Mouse (Mus musculus) embryonic facial prominence, embryonic 10.5 days (tissue): ENCODE measurements around the gene Cldn2. TPM values are rescaled to one million over a fixed set of nuclear protein-coding genes. Genes with fewer than 3 reads are reported as not detected.
"Not testable (repeated sequence)": the region's sequence is repeated elsewhere in the genome, so short reads cannot be mapped to it uniquely, and the experiment has no call there.

ENCODE experiments used
- DNase-seq: peaks from one replicate; pipeline ENCODE4 v3.0.0-alpha.2; 2017; ENCODE audit warnings: low spot score
- H3K27ac ChIP-seq: fragments of 300-500 bp; sonication (generic); replicated peaks from 2 replicates; pipeline ENCODE4 v1.5.1; 2016; ENCODE audit warnings: mild to moderate bottlenecking
- H3K27me3 ChIP-seq: fragments of 300-500 bp; sonication (generic); replicated peaks from 2 replicates; pipeline ENCODE4 v1.6.1; 2016; ENCODE audit warnings: low read depth, mild to moderate bottlenecking; ENCODE audit not compliant: poor library complexity, severe bottlenecking
- H3K36me3 ChIP-seq: fragments of 300-500 bp; sonication (generic); replicated peaks from 2 replicates; pipeline ENCODE4 v1.6.1; 2016; ENCODE audit warnings: mild to moderate bottlenecking, moderate library complexity
- H3K4me1 ChIP-seq: fragments of 300-500 bp; sonication (generic); 2 replicates; pipeline ENCODE4 v1.6.1; 2016
- H3K4me3 ChIP-seq: fragments of 300-500 bp; sonication (generic); 2 replicates; pipeline ENCODE4 v1.5.1; 2016; ENCODE audit warnings: mild to moderate bottlenecking, moderate library complexity
- H3K9me3 ChIP-seq: fragments of 300-500 bp; sonication (generic); 2 replicates; pipeline ENCODE4 v1.6.1; 2016; ENCODE audit warnings: mild to moderate bottlenecking
- WGBS: fragments of 180-500 bp; shearing (Covaris S2); methylation state at CpG from one replicate; pipeline ENCODE4 v1.1.7; 2016; 5-methylcytosine and 5-hydroxymethylcytosine counted together
- polyA plus RNA-seq: library from polyadenylated mRNA; unstranded; fragments of >200 nt; fragmentation: Nextera tagmentation; extraction: Ambion mirVana; gene quantifications from 2 replicates; pipeline ENCODE4 v1.2.1, GENCODE M21; 2016

The Cldn2 gene
- 0.15 and 0.31 TPM in 2 replicates for polyA plus RNA-seq

DNA sequence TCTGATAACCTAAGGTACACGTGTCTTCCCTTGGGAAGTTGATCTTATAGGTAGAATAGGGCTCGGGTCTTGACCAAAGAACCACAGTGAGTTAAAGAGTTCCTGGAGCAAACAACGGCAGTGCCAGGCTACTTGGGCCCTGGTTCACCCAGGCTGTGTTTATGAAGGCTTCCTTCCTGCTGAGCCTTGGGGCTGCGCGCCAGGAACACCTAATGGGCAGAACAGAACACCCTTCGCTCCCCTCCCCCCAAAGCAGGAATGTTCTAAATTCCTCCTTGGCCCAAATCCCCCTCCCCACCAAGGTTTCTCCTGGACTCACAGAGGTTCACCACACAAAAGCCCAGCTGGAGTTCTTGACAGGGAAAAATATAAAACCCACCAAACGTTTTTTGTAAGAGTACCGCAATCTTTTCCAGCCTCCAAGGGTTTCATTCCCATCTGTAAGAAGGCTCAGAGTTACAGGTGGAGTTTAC is at the start of gene Cldn2:
Gene Cldn2 (plus strand): TSS at position 423 of the 473 bp plus-strand sequence.
- peaks cover 90% of the 10 kb centered on the region for H3K27me3 ChIP-seq

DNA sequence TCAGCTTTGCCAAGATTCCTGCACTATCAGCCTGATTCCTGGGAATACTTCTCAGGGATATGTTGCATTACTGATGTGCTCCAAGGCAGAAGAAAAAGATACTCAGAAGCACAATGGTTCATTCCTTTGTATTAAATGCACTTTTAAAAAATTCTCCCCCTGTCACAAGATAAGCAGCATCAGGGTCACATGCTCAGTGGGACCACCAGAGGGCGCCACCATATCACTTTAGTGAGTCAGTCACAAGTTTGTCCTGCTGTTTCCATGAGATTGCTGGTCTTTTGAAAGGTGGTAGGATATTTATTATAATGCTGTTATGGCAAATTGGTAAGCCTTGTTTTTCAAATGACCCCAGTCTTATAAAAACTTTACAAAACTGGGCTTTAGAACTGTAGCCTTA is 48.8 kb upstream of the Cldn2 start:
- no peaks in the 10 kb centered on the region for H3K36me3 ChIP-seq
- H3K4me1 ChIP-seq: no peaks in the 10 kb centered on the region
- DNase-seq: peak; percentile 50
- H3K4me3 ChIP-seq: no peak overlapping the region
- H3K27me3 ChIP-seq: peaks cover 26% of the 10 kb centered on the region
- no peaks in the 10 kb centered on the region for H3K9me3 ChIP-seq
- WGBS: 4% methylated on average over 1 of the region's 1 CpGs
- H3K27ac ChIP-seq: no peak overlapping the region

More for the DNA sequence above, at the start of gene Cldn2:
- WGBS: 64% methylated on average over 8 of the region's 8 CpGs
- H3K9me3 ChIP-seq: no peaks in the 10 kb centered on the region
- no peaks in the 10 kb centered on the region for H3K36me3 ChIP-seq
- no peaks in the 10 kb centered on the region for H3K4me1 ChIP-seq
- DNase-seq: no peak
- no peak within 1 kb of the TSS for H3K4me3 ChIP-seq
- no peak within 1 kb of the TSS for H3K27ac ChIP-seq

GRCm38 (mm10) chrX:139758634-139759033 is 42.0 kb upstream of the Cldn2 start:
- not testable (repeated sequence) for DNase-seq, H3K27ac ChIP-seq, H3K36me3 ChIP-seq, H3K4me1 ChIP-seq, H3K4me3 ChIP-seq, H3K9me3 ChIP-seq
- WGBS: 85% methylated on average over 3 of the region's 3 CpGs
- peaks cover 20% of the 10 kb centered on the region for H3K27me3 ChIP-seq

GRCm38 (mm10) chrX:139762546-139762945 is 38.1 kb upstream of the Cldn2 start:
- no peaks in the 10 kb centered on the region for H3K9me3 ChIP-seq
- 89% methylated on average over 2 of the region's 2 CpGs for WGBS
- no peak overlapping the region for H3K4me3 ChIP-seq
- no peaks in the 10 kb centered on the region for H3K36me3 ChIP-seq
- H3K27me3 ChIP-seq: 0 out of 2 replicates have a peak, but pooled peaks cover 15% of the 10 kb centered on the region
- H3K27ac ChIP-seq: no peak overlapping the region
- no peaks in the 10 kb centered on the region for H3K4me1 ChIP-seq
- peak; percentile 21 for DNase-seq

- DNase-seq: no peak
- 83% methylated on average over 13 of the region's 13 CpGs for WGBS
- peaks cover 61% of the 10 kb centered on the region for H3K27me3 ChIP-seq
Observed at GRCm38 (mm10) chrX:139769975-139770637, 30.5 kb upstream of the Cldn2 start.

DNA sequence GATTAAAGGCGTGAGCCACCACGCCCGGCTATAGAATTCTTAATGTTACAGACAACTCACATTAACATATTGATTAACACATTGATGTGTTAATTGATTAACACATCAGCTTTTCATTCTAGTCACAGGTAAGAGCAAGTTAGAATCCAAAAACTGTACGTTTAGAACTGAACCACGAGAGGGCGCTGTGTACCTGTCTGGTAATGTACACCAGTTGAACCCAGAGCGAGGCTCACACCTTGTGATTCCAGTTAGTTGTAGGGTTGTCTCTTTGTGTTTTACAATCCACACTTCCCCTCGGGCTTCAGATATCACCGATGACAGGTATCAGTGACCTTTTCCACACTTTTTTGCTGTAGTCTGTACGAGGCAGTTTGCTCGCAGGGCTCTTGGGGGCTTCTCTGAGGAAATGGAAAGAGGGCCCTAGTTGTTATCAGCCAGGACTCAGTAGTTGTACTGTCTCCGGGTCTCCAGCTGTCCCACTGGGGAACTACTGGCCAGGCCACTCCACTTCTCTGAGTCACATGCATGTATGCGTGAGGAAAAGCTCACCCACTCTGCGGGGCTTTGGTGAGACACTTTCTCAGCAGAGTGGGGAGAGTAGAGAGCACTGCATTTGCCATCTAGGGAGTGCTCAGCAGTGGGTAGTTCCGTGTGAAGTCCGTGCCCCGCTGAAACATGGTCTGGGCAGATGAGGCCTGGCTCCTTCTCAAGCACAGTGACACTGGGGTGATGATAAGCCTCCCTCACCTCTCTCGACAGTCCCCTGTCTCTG is 26.1 kb upstream of the Cldn2 start:
- DNase-seq: peak; percentile 51
- Histone ChIP-seq H3K27ac (no peak overlapping the region), H3K27me3 (peaks cover 72% of the 10 kb centered on the region), H3K4me3 (no peak overlapping the region), H3K9me3 (no peaks in the 10 kb centered on the region), H3K36me3 (no peaks in the 10 kb centered on the region), H3K4me1 (no peaks in the 10 kb centered on the region)
- WGBS: 32% methylated on average over 18 of the region's 18 CpGs

More at GRCm38 (mm10) chrX:139769975-139770637, 30.5 kb upstream of the Cldn2 start:
- Histone ChIP-seq H3K4me3 (no peak overlapping the region), H3K27ac (no peak overlapping the region), H3K36me3 (no peaks in the 10 kb centered on the region), H3K9me3 (no peaks in the 10 kb centered on the region), H3K4me1 (no peaks in the 10 kb centered on the region)

- DNase-seq: no peak
- 77% methylated on average over 7 of the region's 7 CpGs for WGBS
- Histone ChIP-seq H3K9me3 (no peaks in the 10 kb centered on the region), H3K27ac (no peak overlapping the region), H3K4me1 (no peaks in the 10 kb centered on the region), H3K4me3 (no peak overlapping the region), H3K36me3 (no peaks in the 10 kb centered on the region), H3K27me3 (peaks cover 73% of the 10 kb centered on the region)
Observed at GRCm38 (mm10) chrX:139775084-139775612, 25.5 kb upstream of the Cldn2 start.

DNA sequence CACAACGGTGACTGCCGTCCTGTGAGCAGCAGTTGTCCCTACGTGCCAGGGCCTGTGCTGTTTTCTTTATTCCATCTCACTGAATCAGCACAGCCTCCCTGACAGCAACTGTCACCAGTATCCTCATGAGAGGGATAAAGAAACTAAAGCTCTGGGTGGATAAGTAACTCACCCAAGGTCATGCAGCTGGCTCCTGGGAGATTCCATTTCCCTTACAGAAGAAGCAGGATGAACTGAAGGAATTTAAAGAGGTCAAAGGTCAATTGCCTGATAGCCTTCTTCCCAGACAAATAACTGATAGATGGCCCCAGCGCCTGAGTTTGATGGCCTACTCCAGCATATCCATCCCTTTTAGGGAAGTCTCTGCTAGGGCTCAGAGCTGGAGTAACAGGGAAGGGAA is 23.3 kb upstream of the Cldn2 start:
- H3K9me3 ChIP-seq: no peaks in the 10 kb centered on the region
- H3K4me3 ChIP-seq: no peak overlapping the region
- WGBS: 36% methylated on average over 4 of the region's 4 CpGs
- peak; percentile 8 for DNase-seq
- no peaks in the 10 kb centered on the region for H3K36me3 ChIP-seq
- H3K27me3 ChIP-seq: peaks cover 77% of the 10 kb centered on the region
- peaks cover 4% of the 10 kb centered on the region; the same call in 1 of the 2 replicates for H3K4me1 ChIP-seq
- no peak overlapping the region for H3K27ac ChIP-seq

DNA sequence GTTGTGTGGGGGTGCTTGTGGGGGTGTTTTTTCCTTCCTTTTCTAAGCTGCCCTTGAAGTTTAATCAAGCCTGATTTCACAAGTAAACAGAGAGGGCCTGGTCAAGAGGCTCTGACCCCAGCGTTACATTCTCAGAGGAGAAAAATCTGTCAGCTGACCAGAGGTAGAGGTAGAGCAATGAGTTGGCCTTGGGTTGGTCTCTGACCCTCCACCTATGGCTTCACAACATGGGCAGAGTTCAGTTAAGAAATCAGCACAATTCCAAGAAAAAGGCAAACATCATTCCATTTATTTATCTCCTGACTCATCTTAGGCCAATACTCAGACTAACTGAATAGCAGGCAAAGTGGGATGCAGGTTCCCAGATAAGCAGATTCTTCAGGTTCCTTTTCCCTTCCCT is 21.7 kb upstream of the Cldn2 start:
- peaks cover 86% of the 10 kb centered on the region for H3K27me3 ChIP-seq
- 81% methylated on average over 1 of the region's 1 CpGs for WGBS

DNA sequence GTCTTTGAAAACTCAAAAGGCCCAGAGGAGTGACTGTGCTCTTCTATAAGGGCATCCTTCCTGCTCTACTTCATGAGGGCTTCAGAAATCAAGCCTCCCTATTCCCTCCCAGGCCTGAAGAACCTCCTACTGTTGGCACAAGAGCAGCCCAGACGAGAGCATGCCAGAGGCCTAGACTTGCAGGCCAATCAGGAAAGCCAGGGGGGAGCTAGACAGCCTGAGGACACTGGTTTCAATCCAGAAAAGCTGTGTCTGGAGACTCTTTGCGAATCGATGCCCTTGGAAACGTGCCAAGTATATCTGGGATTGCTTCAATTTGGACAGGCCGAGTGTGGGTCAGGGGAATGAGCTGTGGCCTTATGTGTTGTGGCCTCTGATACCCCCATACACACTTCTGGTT is 21.2 kb upstream of the Cldn2 start:
- H3K9me3 ChIP-seq: no peaks in the 10 kb centered on the region
- H3K4me3 ChIP-seq: no peak overlapping the region
- H3K36me3 ChIP-seq: no peaks in the 10 kb centered on the region
- H3K27me3 ChIP-seq: peaks cover 85% of the 10 kb centered on the region
- no peak overlapping the region for H3K27ac ChIP-seq
- H3K4me1 ChIP-seq: peaks cover 6% of the 10 kb centered on the region; the same call in 1 of the 2 replicates
- DNase-seq: no peak
- WGBS: 87% methylated on average over 5 of the region's 5 CpGs

More for the DNA sequence above, 21.7 kb upstream of the Cldn2 start:
- H3K36me3 ChIP-seq: no peaks in the 10 kb centered on the region
- H3K27ac ChIP-seq: no peak overlapping the region
- DNase-seq: no peak
- no peaks in the 10 kb centered on the region for H3K9me3 ChIP-seq
- H3K4me1 ChIP-seq: peaks cover 6% of the 10 kb centered on the region; the same call in 1 of the 2 replicates
- no peak overlapping the region for H3K4me3 ChIP-seq

- Histone ChIP-seq H3K27ac (no peak overlapping the region), H3K27me3 (peaks cover 85% of the 10 kb centered on the region), H3K4me1 (peaks cover 6% of the 10 kb centered on the region; the same call in 1 of the 2 replicates), H3K4me3 (no peak overlapping the region), H3K9me3 (no peaks in the 10 kb centered on the region), H3K36me3 (no peaks in the 10 kb centered on the region)
- 67% methylated on average over 3 of the region's 3 CpGs for WGBS
- no peak for DNase-seq
Observed at GRCm38 (mm10) chrX:139780988-139781387, 19.6 kb upstream of the Cldn2 start.

GRCm38 (mm10) chrX:139781563-139781962 is 19.1 kb upstream of the Cldn2 start:
- peaks cover 86% of the 10 kb centered on the region for H3K27me3 ChIP-seq
- WGBS: 78% methylated on average over 4 of the region's 4 CpGs
- H3K36me3 ChIP-seq: no peaks in the 10 kb centered on the region
- H3K4me1 ChIP-seq: peaks cover 6% of the 10 kb centered on the region; the same call in 1 of the 2 replicates
- H3K27ac ChIP-seq: no peak overlapping the region
- DNase-seq: no peak
- no peaks in the 10 kb centered on the region for H3K9me3 ChIP-seq
- no peak overlapping the region for H3K4me3 ChIP-seq
